Mouse (Mus musculus) urinary bladder, postnatal 25 days (tissue): ENCODE results near the gene Lmf1.

ENCODE experiments used
- DNase-seq: peaks from one replicate; pipeline ENCODE4 v3.0.0; 2022; ENCODE audit warnings: low spot score

The Lmf1 gene

DNA sequence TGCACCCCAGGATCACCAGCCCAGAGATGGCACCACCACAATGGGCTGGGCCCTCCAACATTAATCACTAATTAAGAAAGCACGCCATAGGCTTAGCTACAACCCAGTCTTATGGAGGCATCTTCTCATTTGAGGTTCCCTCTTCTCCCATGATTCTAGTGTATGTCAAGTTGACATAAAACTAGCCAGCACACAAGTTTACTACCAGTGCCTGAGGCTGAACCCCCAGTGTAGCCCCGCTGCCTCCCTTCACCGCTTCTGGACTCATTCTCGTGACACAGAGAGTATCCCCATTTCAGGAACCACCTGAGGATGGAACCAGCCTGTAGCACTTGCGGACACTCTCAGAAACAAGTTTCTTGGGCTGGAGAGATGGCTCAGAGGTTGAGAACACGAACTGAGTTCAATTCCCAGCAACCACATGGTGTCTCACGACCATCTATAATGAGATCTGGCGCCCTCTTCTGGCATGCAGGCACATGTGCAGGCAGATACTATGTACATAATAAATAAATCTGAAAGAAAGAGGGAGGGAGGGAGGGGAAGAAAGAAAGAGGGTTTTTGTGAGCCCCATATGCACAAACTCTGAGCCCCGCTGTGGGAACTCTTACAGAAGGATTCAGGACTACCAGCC lies 122.1 kb downstream of the Lmf1 start:
- no peak for DNase-seq

DNA sequence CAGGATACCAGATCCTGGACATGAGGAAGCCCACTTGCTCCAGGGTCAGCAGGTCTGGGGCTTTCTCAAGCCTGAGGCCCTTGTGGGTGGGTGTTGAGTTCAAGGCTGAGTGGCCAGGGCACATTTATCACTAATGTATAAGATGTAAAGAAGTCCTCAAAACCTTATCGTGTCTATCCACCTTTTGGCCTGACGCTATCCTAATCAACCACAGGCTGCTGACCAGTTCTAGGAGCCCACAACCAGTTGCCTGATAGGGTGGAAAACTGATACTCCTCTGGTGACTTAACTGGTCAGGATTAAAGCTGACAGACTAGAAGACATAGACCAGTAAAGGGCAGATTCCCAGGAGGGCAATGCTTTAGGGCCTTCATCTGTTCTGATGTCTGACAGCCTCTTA lies 131.1 kb downstream of the Lmf1 start:
- DNase-seq: no peak

DNA sequence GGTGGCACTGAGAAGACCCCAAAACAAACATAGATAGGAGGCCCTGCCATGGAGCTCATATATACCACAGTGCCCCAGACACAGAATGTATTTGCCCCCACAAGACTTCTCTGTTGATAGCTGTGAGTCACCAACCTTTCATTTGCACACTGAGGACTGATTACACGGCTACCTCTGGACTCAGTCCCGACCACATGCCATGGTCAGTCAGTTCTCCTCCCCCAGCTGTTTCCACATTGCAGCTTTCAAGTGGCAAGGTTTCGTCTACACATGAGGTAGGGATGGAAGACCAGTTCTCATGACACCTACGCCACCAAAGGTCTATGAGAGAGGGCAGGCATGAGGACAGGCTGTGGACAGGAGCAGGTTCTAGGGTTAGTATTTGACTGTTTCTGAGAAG lies 132.3 kb downstream of the Lmf1 start:
- DNase-seq: no peak
